Mouse (Mus musculus): Measurements from ENCODE around the gene Rassf9. TPM values are rescaled to one million over a fixed set of nuclear protein-coding genes. Genes with fewer than 3 reads are reported as not detected.

The Rassf9 gene
- 3.3 and 4.7 TPM in 2 replicates for polyA plus RNA-seq (2015; fragmentation: Nextera tagmentation; extraction: Ambion mirVana)

GRCm38 (mm10) chr10:102511807-102512461 lies at the start of gene Rassf9:
Gene Rassf9, plus strand, starts transcription at chr10:102512222.
- Histone ChIP-seq H3K27me3 (no peaks in the 10 kb centered on the region), H3K4me1 (peaks cover 11% of the 10 kb centered on the region; the same call in 1 of the 2 replicates), H3K4me2 (peak within 1 kb of the TSS; percentile 42), H3K9me3 (no peaks in the 10 kb centered on the region), H3K27ac (peak within 1 kb of the TSS; percentile 83), H3K9ac (peak within 1 kb of the TSS; percentile 61), H3K4me3 (peak within 1 kb of the TSS; percentile 36), H3K36me3 (no peaks in the 10 kb centered on the region)
- peak; percentile 94 for ATAC-seq (ENCODE audit: insufficient number of reproducible peaks, insufficient read depth, low FRiP score, low TSS enrichment, low read depth)
- WGBS, result 3% methylated on average over 5 of the region's 5 CpGs

DNA sequence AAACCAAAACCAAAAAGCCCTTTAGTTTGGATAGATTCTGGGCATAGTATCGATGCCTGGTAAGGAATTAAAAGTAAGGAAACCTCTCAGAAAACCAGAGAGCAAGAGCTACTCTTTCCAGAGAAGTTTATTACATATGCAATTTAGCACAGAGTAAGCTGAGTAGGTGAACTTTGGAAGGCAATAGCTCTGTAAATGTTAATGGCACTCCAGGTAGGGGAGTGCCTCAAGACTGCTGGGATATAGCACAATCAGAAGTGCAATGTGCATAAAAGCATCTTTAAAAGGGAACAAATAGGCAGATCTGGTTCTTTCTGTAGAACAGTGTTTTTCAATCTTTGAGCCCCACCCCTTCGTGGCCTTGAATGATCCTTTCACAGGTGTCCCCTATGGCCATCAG lies 42.6 kb upstream of the Rassf9 start:
- whole genome bisulfite sequencing, result 83% methylated on average over 2 of the region's 2 CpGs
- Histone ChIP-seq H3K27ac (no peak overlapping the region), H3K4me2 (no peak overlapping the region), H3K36me3 (no peaks in the 10 kb centered on the region), H3K27me3 (no peaks in the 10 kb centered on the region), H3K4me3 (no peak overlapping the region), H3K9ac (no peak overlapping the region), H3K9me3 (no peaks in the 10 kb centered on the region), H3K4me1 (no peaks in the 10 kb centered on the region)
- no peak for ATAC-seq (ENCODE audit: insufficient number of reproducible peaks, insufficient read depth, low FRiP score, low TSS enrichment, low read depth)

DNA sequence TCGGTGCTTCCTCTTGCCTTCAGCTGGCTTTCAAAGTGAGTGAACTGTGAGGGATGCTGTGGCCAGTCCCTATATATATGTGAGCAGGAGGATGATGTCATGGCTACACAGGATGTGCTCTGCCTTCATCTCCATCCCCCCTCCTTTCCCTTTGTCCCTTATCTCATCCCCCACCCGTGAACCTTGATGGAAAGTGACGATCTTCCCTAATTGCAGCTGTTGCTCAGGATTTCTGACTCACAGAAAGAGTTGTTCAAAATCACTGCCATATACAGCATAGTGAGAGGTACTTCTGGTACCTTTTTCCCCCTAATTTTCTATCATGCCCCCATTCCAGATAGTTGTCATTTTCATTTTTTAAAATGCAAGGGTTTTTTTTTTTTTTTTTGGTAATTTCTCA lies 21.6 kb upstream of the Rassf9 start, which contains the start of gene Nts:
Gene Nts (minus strand): TSS at position 101 of the 400 bp plus-strand sequence.
- no peaks in the 10 kb centered on the region; the same call in 1 of the 2 replicates for H3K27me3 ChIP-seq
- H3K4me3 ChIP-seq, result no peak within 1 kb of the TSS
- no peaks in the 10 kb centered on the region for H3K4me1 ChIP-seq
- no peaks in the 10 kb centered on the region for H3K36me3 ChIP-seq
- H3K9ac ChIP-seq, result 0 out of 2 replicates have a peak within 1 kb of the TSS, but pooled peaks have one; percentile 6
- no peaks in the 10 kb centered on the region for H3K9me3 ChIP-seq
- WGBS, result 28% methylated on average over 3 of the region's 3 CpGs
- no peak within 1 kb of the TSS for H3K4me2 ChIP-seq
- H3K27ac ChIP-seq, result no peak within 1 kb of the TSS
- no peak for ATAC-seq (ENCODE audit: insufficient number of reproducible peaks, insufficient read depth, low FRiP score, low TSS enrichment, low read depth)

- Histone ChIP-seq H3K4me2 (no peak overlapping the region), H3K9ac (no peak overlapping the region), H3K27me3 (no peaks in the 10 kb centered on the region; the same call in 1 of the 2 replicates), H3K4me1 (no peaks in the 10 kb centered on the region), H3K27ac (no peak overlapping the region), H3K9me3 (no peaks in the 10 kb centered on the region), H3K4me3 (no peak overlapping the region), H3K36me3 (no peaks in the 10 kb centered on the region)
- WGBS, result 7% methylated on average over 3 of the region's 3 CpGs
- no peak for ATAC-seq (ENCODE audit: insufficient number of reproducible peaks, insufficient read depth, low FRiP score, low TSS enrichment, low read depth)
Measured at GRCm38 (mm10) chr10:102491792-102492191, 20.2 kb upstream of the Rassf9 start.

DNA sequence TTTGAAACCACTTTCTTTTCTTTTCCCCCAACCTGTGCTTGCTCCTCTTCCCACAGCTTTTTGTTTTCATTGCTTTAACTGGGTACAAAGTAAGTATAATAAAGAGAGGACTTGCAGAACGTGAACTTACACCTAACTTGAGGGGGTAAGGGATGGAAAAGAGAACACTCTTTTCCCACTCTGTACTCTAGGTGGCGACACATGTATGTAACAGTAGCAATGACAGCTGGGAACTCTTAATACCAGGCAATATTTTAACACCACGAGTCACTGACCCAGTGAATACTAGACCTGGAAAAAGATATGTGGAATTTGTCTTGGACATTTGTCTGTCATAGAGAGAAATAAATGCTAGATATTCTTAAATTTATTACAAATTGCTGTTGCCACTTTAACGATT lies 13.3 kb upstream of the Rassf9 start:
- Histone ChIP-seq H3K36me3 (no peaks in the 10 kb centered on the region), H3K4me1 (no peaks in the 10 kb centered on the region), H3K9me3 (no peaks in the 10 kb centered on the region), H3K27ac (no peak overlapping the region), H3K9ac (no peak overlapping the region), H3K4me3 (no peak overlapping the region), H3K4me2 (no peak overlapping the region), H3K27me3 (no peaks in the 10 kb centered on the region)
- no peak for ATAC-seq (ENCODE audit: insufficient number of reproducible peaks, insufficient read depth, low FRiP score, low TSS enrichment, low read depth)
- WGBS, result 25% methylated on average over 4 of the region's 4 CpGs

- peaks cover 16% of the 10 kb centered on the region; the same call in 1 of the 2 replicates for H3K4me1 ChIP-seq
- ATAC-seq (ENCODE audit: insufficient number of reproducible peaks, insufficient read depth, low FRiP score, low TSS enrichment, low read depth), result no peak
- H3K9ac ChIP-seq, result no peak overlapping the region
- H3K4me2 ChIP-seq, result no peak overlapping the region
- no peak overlapping the region for H3K4me3 ChIP-seq
- H3K27ac ChIP-seq, result no peak overlapping the region
- no peaks in the 10 kb centered on the region for H3K36me3 ChIP-seq
- WGBS, result 12% methylated on average over 4 of the region's 4 CpGs
- no peaks in the 10 kb centered on the region for H3K9me3 ChIP-seq
- H3K27me3 ChIP-seq, result no peaks in the 10 kb centered on the region
Measured at GRCm38 (mm10) chr10:102507386-102507785, 4.6 kb upstream of the Rassf9 start.

DNA sequence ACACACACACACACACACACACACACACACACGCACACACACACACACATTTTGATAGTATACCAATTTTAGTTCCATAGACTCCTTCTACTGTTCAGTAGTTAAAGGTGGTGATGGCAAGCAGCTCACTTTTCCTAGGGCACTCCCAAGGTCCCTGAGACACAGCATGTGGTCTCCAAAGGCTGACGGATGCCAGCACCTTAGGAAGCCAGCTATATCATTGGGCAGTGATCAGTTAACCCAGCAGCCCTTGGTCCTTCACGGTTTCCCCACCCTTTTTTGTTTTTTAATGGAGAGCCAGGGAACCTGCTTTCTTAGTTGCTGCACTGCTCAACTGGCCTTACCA lies 588 bp upstream of the Rassf9 start:
- 26% methylated on average over 3 of the region's 3 CpGs for WGBS
- H3K4me1 ChIP-seq, result peaks cover 16% of the 10 kb centered on the region; the same call in 1 of the 2 replicates

DNA sequence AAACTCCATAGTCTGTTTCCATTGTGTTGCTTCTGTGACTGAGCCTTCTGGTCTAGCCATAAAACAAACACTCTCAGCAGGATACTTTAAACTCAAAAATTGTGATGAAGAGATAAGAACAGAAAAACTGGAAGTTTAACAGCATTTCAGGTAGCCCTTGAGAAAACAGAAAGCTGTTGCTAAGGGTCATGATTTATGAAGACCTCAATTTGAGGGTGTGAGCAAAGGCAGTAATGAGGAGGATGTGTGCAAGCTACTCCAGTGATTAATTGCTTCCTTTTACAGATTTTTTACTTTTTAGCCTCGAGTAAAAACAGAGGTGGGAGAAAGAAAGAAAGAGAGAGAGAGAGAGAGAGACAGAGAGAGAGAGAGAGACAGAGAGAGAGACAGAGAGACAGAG lies 2.1 kb downstream of the Rassf9 start:
- H3K4me2 ChIP-seq, result peak overlapping the region; percentile 33
- ATAC-seq (ENCODE audit: insufficient number of reproducible peaks, insufficient read depth, low FRiP score, low TSS enrichment, low read depth), result no peak

More for the DNA sequence above, 588 bp upstream of the Rassf9 start:
- Histone ChIP-seq H3K4me3 (no peak overlapping the region), H3K4me2 (peak overlapping the region; percentile 42), H3K9me3 (no peaks in the 10 kb centered on the region), H3K9ac (no peak overlapping the region), H3K27me3 (no peaks in the 10 kb centered on the region), H3K36me3 (no peaks in the 10 kb centered on the region), H3K27ac (peak overlapping the region; percentile 68)
- peak; percentile 53 for ATAC-seq (ENCODE audit: insufficient number of reproducible peaks, insufficient read depth, low FRiP score, low TSS enrichment, low read depth)

DNA sequence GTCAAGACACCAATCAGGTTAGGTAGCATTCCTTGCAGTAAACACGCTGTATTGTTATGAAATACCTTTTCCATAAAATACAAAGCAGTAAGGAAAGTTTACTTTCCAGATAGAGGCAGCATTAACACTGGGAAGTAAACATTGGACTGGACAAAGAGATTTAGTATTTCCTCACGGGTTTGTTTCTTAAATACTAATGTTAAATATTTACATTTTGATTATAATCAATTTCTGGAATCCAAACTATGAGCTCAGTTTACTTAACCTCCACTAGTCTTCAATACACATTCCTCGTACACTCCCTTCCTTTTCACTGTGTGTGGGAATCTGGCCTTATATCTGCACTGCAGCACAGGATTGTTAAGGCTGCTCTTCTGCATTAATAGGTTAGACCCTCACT lies 15.9 kb downstream of the Rassf9 start:
- Histone ChIP-seq H3K9me3 (no peaks in the 10 kb centered on the region), H3K4me1 (no peaks in the 10 kb centered on the region), H3K9ac (no peak overlapping the region), H3K27ac (no peak overlapping the region), H3K27me3 (no peaks in the 10 kb centered on the region), H3K4me3 (no peak overlapping the region), H3K4me2 (no peak overlapping the region), H3K36me3 (no peaks in the 10 kb centered on the region)
- ATAC-seq (ENCODE audit: insufficient number of reproducible peaks, insufficient read depth, low FRiP score, low TSS enrichment, low read depth), result no peak
- 70% methylated on average over 3 of the region's 3 CpGs for WGBS

More for the DNA sequence above, 2.1 kb downstream of the Rassf9 start:
- H3K9ac ChIP-seq, result no peak overlapping the region
- H3K4me1 ChIP-seq, result peaks cover 11% of the 10 kb centered on the region; the same call in 1 of the 2 replicates
- H3K4me3 ChIP-seq, result peak overlapping the region; percentile 11; the same call in 1 of the 2 replicates
- no peaks in the 10 kb centered on the region for H3K9me3 ChIP-seq
- no peaks in the 10 kb centered on the region for H3K27me3 ChIP-seq
- no peaks in the 10 kb centered on the region for H3K36me3 ChIP-seq
- 20% methylated on average over 1 of the region's 1 CpGs for WGBS
- no peak overlapping the region for H3K27ac ChIP-seq

- WGBS, result 58% methylated on average over 4 of the region's 4 CpGs
- H3K4me1 ChIP-seq, result no peaks in the 10 kb centered on the region
- no peaks in the 10 kb centered on the region for H3K9me3 ChIP-seq
- H3K27ac ChIP-seq, result no peak overlapping the region
- no peak overlapping the region for H3K4me2 ChIP-seq
- no peak overlapping the region for H3K9ac ChIP-seq
- H3K4me3 ChIP-seq, result no peak overlapping the region
- no peaks in the 10 kb centered on the region for H3K36me3 ChIP-seq
- H3K27me3 ChIP-seq, result no peaks in the 10 kb centered on the region
- ATAC-seq (ENCODE audit: insufficient number of reproducible peaks, insufficient read depth, low FRiP score, low TSS enrichment, low read depth), result no peak
Measured at GRCm38 (mm10) chr10:102553941-102554340, 41.9 kb downstream of the Rassf9 start.

DNA sequence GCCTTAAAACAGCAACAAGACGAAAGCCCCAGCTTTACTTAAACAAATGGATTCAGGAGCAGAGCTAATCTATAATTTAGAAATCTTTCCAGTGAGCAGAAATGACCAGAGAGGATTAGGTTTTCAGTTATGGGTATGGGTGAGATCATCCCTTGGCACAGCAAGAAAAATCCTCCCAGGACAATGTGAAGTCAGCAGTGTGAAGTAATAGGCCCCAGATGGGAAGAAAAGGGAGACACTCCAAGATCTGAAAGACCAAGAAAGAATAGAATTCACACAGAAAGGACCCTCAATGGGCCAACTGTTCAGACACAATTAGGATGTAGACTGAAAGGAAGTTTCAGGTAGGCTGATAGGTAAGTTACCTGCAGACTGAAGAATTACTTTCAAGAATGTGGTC lies 50.5 kb downstream of the Rassf9 start:
- Histone ChIP-seq H3K4me1 (no peaks in the 10 kb centered on the region), H3K36me3 (no peaks in the 10 kb centered on the region), H3K9ac (no peak overlapping the region), H3K9me3 (no peaks in the 10 kb centered on the region), H3K27me3 (no peaks in the 10 kb centered on the region), H3K4me2 (no peak overlapping the region), H3K4me3 (no peak overlapping the region), H3K27ac (no peak overlapping the region)
- ATAC-seq (ENCODE audit: insufficient number of reproducible peaks, insufficient read depth, low FRiP score, low TSS enrichment, low read depth), result 0 out of 2 replicates have a peak, but pooled peaks have one; percentile 32
- WGBS, result 44% methylated on average over 1 of the region's 1 CpGs

- no peak overlapping the region for H3K4me2 ChIP-seq
- no peaks in the 10 kb centered on the region for H3K36me3 ChIP-seq
- no peaks in the 10 kb centered on the region for H3K27me3 ChIP-seq
- no peak for ATAC-seq (ENCODE audit: insufficient number of reproducible peaks, insufficient read depth, low FRiP score, low TSS enrichment, low read depth)
- no peaks in the 10 kb centered on the region for H3K9me3 ChIP-seq
- 87% methylated on average over 3 of the region's 3 CpGs for WGBS
- H3K4me1 ChIP-seq, result no peaks in the 10 kb centered on the region
- no peak overlapping the region for H3K4me3 ChIP-seq
- H3K27ac ChIP-seq, result no peak overlapping the region
- H3K9ac ChIP-seq, result no peak overlapping the region
Measured at GRCm38 (mm10) chr10:102577970-102578369, 65.9 kb downstream of the Rassf9 start.
